Mouse (Mus musculus) heart, postnatal 14 days (tissue): ENCODE data around the gene Oas3. TPM values are rescaled to one million over a fixed set of nuclear protein-coding genes. Genes with fewer than 3 reads are reported as not detected.
"Not testable (repeated sequence)": the region's sequence is repeated elsewhere in the genome, so short reads cannot be mapped to it uniquely, and the experiment has no call there.

ENCODE experiments used
- DNase-seq, 2 experiments: peaks; one replicate each; pipeline ENCODE4 v3.0.0; 2021 to 2022
- intact Hi-C: fragments of 180-260 bp; cut with DNase I; formaldehyde crosslinking; loops from one replicate; pipeline ENCODE4 v1.15.1; 2025
- long read RNA-seq, 2 experiments: library from polyadenylated mRNA; stranded (forward); transcript quantifications; one replicate each; pipeline ENCODE4 v2.0.0; 2021
- total RNA-seq, 2 experiments: library from RNA; stranded (reverse); gene quantifications; 2 replicates each; pipeline ENCODE4 v1.2.3; 2021

The Oas3 gene
- total RNA-seq = under 1 TPM in 1 of 2 experiments, not detected in 1; 0.20 TPM
- long read RNA-seq, experiment 1 = 0 reads
- long read RNA-seq, experiment 2 = 0 reads

DNA sequence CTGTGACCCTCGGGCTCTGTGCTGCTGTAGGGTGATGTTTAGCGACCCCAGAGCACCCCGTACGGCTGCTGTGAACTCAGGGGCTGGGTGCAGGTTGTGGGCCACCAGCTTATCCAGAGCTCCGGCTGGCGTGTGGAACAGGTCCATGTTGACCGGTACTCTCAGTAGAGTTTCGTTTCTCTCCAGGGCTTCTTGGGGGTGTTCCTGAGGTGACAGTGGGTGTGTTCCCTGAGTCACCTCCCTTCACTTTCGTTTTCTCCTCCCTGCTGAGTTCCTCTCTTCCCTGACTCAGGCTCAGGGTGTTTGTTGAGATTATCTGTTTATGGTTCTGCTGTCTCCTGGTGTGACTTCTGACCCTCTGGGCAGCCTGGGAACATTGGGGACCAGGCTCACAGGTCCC is at the start of gene Oas3:
Oas3 (minus strand) TSS at position 184 of the 400 bp plus-strand sequence.
- intact Hi-C loops = no loop called here
- no peak for DNase-seq

DNA sequence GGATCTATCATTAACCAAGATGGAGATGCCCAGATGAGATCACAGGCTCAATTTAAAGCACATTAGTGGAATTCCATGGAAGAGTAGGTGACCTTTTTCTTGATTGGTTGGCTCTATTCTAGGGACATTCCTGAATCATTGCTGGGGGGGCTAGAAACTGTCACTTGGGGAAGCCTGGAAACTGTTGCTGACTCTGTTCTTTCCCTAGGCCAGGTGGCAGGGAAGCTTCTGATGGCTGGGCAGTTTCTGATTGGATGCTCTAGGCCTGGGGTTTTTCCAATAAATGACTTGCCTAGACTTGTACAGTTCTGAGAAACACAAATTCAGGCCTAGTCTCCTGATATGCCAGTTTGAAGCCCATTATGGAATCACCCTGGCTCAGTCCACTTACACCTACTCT is 41.5 kb upstream of the Oas3 start:
- intact Hi-C loops = no loop called here
- DNase-seq = no peak

DNA sequence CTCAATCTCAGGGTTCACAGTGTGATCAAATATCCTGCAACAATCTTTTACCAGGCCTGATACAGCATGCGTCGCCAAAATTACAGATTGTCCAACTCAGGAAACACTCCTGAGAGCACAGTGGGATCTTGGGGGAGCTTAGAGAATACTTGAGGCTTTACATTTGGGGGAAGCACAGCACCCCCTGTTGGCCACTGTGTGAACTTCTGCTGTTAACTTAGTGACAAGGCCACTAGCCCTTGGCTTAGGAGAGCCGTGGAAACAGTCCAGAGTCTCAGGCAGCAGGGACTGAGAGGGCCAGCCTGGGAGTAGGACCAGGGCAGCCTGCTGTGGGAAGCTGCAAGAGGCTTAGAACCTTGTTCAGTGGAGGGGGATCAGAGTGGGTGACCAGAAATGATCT is 38.5 kb upstream of the Oas3 start:
- DNase-seq = peak in 1 of 2 experiments; percentile 12
- intact Hi-C loops = no loop called here

DNA sequence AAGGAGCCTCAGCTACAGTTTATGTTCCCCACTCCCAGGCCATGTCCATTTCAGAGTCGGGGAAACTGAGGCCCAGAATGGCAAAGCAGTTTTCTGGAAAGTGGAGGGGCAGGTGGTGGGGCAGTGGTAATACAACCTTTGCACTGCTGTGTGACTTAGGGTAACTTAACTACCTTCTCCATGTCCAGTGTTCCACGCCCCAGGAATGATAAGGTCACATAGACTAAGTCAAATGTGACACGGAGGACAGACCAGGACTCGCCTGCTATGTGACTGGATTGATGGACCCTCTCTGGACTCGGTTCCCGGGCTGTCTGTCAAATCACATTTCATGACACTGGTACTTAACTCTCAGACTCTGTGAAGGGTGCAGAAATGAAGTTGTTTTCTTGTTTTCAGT is 35.6 kb upstream of the Oas3 start:
- no peak for DNase-seq
- intact Hi-C loops = no loop called here

DNA sequence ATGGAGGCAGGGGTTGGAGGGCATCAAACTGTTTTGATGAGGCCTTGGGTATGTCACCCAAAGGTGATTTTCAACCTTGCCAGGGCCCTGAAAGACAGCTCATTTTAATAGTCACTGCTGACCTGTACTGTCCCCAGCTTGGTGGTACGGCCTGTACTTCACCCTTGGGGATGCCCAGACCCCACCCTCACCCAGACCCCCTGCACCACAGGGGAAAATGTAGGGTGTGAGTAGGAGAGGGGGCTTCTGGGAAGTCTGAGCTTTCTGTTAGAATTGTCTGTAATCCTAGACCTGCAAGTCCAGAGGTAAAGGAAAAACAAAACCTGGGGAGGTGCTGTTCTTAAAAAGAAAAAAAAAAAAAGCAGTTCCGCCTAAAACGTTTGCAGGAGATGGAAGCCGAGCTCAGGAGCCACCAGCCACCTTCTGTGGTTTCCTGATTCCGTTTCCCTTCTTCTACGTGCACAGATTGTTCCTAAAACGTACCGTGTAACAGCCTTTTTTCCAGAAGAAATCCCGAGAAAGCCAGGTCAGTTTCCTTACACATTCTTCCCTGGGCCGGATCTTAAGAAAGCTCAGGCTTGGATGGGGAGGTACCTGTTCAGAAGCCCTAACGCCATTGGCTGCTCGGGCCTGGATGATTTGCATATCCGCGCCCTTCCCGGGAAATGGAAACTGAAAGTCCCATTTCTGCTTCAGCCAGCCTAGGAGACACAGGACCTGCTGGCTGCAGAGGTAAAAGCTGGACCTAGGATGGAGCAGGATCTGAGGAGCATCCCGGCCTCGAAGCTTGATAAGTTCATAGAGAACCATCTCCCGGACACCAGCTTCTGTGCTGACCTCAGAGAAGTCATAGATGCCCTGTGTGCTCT is 34.7 kb upstream of the Oas3 start, which contains the start of gene Oas1c:
Oas1c (minus strand) TSS at position 564 of the 869 bp plus-strand sequence.
- DNase-seq = peak; percentile 78 to 83
- intact Hi-C loops = no loop called here

DNA sequence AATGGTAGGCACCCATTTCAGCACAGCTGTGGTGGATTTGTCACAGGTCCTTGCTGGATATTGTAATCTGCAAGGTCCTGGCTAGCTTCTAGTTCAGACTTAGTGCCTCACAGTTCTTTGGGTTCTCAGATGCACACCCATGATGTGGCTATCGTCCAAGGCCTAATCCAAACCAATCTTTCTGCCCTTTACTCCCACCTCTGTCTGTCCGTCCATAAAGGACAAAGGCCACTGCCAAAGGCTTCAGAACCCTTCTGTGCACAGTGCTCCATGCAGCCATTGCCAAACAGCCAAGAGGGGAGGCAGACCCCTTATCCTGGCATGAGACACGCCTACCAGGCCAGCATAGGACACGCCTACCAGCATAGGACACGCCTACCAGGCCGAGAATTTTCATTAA is 31.7 kb upstream of the Oas3 start:
- no peak for DNase-seq
- intact Hi-C loops = no loop called here

DNA sequence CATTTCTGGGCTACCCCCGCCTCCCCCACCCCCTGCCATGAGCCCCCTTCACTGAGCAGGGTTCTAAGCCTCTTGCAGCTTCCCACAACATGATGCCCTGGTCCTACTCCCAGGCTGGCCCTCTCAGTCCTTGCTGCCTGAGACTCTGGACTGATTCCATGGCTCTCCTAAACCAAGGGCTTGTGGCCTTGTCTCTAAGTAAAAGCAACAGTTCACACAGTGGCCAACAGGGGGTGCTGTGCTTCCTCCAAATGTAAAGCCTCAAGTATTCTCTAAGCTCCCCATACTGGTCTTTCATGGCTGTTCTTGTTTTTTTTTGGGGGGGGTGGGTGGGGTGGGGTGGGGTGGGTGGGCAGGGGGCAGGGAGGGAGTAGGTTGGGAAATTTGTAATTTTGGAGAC is 29.0 kb upstream of the Oas3 start:
- peak; percentile 31 to 51 for DNase-seq
- intact Hi-C loops = no loop called here

DNA sequence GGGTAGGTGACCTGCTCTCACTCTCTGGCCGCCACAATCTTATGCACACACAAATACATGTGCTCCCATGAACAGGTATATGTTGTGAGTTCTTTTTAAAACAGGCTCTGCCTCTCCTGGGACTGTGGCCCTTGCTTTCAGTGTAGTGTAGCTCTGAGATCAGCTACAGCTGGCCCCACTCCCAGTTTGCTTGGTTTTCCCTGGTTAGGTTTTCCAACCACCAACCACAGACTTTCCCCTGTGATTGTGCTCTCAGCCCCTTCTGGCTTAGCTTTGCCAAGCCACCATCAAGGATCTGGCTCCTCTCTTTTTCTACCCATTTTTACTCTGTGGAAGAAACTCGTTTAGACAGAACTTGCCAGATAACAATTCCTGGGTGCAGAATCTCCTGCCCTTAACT is 26.1 kb upstream of the Oas3 start:
- DNase-seq = no peak
- intact Hi-C loops = no loop called here

DNA sequence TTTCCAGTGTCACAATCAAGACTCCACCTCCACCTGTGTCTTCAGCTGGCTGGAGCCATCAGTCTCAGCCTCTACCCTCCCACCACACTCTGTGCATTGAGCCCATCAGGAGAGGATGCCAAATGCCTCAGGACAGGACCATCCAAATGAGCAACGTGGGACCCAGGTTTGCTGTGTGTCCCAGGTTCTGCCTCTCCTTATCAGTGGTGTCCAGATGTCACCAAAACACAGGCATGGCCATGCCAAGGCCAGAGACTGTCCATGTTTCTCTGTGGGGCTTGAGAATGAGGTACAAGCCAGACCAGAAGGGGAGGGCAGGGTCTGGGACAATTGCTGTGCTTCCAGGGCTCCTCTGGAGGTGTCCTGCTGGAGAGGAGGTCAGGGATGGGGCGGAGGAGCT is 21.5 kb upstream of the Oas3 start:
- DNase-seq, intact Hi-C loops: not testable (repeated sequence)

DNA sequence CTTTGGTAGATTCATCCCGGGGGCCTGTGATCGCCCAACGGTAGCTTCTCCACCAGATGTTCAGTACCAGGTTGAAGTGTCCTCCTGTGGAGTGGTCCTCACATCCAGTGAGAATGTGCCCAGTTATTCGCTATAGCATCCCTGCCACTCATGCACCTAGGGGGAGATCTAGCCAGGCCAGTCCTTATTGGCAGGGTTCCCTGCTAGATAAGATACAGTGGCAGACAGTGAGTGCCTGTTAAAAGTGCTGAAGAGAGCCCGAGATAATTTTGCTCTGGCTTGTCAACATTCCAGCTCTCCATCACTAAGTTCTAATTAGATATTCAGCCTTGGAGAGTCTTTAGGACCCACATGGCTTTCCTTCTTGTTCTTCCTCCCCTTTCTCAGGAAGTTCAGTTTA is 20.7 kb upstream of the Oas3 start:
- DNase-seq, intact Hi-C loops: not testable (repeated sequence)

DNA sequence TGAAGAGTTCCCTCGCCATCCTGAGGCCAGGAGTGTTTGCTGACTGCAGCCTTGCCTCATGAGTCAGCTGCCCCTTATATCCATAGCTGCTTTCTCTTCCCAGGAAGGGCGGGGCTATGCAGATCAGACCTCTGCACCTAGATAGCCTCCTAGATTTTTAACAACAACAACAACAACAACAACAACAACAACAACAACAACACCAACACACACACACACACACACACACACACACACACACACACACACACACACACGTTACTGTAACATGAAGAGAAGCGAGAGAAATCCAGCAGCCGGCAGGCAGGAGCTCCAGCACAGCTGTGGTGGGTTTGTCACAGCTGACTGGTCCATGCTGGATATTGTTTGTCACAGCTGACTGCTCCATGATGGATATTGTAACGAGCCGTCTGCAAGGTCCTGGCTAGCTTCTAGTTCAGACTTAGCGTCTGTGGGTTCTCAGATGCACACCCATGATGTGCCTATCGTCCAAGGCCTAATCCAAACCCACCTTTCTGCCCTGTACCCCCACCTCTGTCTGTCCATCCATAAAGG is 18.1 kb upstream of the Oas3 start, which contains the start of gene Oas1e:
Oas1e (minus strand) TSS at position 51 of the 555 bp plus-strand sequence.
- intact Hi-C loops, DNase-seq: not testable (repeated sequence)

DNA sequence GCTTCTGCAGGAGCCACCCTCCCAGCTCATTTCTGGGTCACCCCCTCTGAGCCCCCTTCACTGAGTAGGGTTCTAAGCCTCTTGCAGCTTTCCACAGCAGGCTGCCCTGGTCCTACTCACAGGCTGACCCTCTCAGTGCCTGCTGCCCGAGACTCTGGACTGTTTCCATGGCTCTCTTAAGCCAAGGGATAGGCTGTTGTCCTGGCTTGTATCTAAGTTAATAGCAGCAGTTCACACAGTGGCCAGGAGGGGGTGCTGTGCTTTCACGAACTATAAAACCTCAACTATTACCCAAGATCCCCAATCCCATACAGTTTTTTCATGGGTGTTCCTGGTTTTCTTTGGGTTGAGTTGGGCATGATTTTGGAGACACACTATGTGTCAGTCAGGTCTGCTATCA is 15.6 kb upstream of the Oas3 start:
- intact Hi-C loops = no loop called here
- peak; percentile 23 to 47 for DNase-seq

DNA sequence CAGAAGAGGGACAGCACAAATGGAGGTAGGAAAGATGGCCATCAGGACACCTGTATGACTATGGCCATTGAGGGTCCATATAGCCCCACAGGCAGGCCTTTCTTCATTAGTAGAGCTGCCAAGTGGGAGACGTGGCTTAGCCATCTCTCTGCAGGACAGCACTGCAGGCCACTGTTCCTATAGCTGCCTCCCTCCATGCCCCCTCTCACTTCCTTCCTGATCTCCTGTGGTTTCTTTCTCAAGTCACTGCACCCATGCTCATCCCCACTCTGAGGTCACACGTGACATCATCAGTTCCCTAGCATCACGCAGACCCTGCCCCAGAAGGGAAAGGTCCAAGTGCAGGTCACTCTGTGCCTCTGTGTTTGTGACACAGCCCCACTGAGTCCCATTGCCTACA is 9.6 kb upstream of the Oas3 start:
- intact Hi-C loops = no loop called here
- DNase-seq = no peak

DNA sequence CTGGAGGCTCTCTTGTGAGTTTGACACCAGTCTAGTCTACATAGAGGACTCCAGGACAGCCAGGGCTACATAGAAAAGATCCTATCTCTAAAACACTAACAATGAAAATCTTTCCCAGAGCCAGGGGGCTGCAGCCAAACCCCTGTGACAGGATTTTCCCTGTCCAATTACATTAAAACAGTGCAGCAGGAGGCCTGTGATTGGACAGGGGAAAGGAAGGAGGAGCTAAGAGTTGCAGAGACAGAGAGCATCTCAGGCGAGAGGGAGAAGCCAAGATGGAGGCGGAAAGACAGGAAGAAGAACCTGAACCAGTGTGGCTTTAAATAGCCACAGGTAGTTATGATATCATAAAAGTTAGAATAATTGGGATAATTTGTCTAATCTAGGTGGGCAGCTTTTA is 5.0 kb upstream of the Oas3 start:
- DNase-seq = no peak
- intact Hi-C loops = no loop called here

DNA sequence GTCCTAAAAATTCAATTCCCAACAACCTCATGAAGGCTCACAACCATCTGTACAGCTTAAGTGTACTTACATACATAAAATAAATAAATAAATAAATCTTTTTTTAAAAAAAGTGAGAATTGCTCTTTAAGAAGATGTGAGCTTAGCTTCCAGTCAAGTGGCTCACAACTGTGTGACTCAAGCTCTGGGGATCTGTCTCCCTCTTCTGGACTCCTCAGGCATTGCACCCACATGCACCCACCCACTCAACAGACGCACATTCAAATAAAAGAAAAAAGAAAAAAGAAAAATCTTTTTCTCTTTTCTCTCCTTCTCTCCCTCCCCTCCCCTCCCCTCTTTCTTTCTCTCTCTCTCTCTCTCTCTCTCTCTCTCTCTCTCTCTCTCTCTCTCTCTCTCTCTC is 4.2 kb upstream of the Oas3 start:
- intact Hi-C loops = no loop called here
- DNase-seq = no peak

DNA sequence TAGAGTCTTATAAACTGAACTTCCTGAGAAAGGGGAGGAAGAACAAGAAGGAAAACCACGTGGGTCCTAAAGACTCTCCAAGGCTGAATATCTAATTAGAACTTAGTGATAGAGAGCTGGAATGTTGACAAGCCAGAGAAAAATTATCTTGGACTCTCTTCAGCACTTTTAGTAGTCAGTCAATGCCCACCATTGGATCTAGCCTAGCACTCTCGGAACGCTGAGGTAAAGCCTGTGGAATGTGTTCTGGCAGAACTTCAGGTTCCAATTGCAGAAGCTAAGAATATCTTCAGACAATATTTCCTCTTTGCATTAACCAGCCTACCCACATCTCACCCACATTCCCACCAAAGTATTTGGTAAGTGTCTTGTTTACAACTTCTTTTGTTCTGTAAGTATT is 2.5 kb upstream of the Oas3 start:
- peak in 1 of 2 experiments; percentile 19 for DNase-seq
- intact Hi-C loops = no loop called here

DNA sequence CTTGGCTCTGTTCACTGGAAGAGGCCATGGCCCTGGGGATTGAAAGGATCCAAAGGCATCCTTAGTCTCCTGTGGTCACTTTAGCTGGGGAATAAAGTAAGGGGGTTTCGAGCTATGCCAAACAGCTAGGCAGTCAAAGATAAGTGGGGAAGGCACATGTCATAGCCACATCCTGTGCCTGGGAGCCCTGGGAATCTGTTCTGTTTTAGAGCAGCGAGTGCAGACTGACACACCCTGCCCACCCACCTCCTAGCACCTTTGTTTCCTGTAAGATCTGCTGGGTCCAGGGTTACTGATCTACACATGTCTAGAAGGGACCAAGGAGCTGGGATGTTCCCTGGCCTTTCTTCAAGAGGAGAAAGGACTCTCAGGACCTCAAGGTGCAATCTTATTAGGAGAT is 1.5 kb upstream of the Oas3 start:
- DNase-seq = no peak
- intact Hi-C loops = no loop called here

DNA sequence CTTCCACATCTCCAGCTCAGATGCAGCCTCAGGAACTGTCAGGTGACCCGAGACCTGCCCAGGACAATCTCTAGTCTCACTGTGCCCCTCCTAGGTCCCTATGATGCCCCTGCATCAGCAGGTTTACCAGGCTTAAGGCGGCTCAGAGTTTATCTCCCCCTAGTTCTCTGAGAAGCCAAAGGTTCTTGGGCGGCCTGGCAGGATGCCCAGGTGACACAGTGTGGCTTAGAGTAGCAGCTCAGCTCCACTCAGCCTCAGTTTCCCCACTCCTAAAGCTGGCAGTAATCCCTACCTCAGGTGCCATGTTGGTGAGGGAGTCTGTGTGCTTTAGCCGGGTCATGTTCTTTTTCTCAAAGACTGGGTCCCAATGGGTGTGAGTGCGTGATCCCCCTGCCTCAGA is 660 bp downstream of the Oas3 start:
- no peak for DNase-seq
- intact Hi-C loops = no loop called here

DNA sequence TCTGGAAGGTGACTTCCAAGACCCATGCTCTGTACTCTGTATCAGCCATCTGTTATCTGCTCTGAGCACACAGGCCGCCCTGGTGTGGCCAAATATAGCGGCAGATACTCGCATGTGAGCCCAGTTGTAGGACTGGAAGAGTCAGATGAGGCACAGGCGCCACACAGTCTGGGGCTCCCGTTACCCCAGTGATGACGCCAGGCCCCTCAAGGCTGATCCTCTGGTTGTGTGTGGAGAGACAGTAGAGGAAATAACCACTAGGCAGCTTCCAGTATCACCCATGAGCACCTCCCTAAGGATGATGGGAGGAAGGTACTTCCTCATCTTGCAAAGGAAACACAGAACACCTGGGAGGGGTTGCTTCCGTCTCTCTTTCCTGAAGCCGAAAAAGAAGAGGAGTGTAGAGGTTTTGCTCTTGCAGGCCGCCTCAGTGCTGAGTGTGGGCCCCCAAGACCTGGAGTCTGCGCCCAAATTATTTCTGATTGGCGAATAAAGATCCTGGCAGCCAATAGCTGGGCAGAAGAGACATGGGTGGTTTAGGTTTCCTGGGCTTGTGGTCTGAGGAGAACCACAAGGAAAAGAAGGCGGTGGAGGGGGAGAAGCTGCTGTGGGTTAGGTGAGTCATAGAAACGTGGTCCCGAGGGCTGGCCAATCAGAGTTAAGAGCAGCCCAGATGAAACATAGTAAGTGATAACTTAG is 2.0 kb downstream of the Oas3 start:
- no peak for DNase-seq
- intact Hi-C loops = no loop called here

DNA sequence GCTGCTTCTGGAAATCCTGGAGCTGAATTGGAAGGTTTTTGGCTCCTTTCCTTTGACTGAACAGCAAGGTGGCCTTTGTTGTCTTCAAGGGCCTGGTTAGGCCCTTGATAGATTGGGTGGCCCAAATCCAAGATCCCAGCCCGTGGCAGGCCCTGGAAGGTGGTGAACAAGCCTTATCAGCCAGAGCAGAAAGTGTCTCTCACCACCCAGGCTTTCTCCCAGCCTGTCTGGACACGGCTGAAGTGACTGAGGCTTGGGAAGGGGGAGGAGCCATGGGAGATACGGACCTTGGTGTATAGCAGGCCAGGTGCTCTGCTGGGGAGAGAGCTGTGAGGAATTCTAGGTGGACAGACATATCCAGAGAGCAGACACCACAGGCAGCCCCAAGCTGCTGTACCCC is 8.1 kb downstream of the Oas3 start:
- intact Hi-C loops = no loop called here
- DNase-seq = no peak

DNA sequence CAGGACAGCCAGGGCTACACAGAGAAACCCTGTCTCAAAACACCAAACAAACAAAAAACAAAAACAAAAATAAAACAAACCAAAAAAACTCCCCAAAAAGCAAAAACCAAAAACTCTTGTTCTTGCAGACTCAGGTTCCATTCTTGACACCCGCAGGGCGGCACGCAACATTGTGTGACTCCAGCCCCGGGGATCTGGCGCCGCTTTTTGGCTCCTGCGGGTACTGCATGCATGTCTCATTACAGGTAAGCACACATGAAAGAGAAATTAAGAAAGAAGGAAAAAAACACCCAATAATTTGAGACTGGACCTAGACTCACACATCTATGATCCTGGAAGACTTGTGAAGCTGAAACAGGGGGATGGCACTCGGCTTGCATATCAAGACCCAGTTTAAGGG is 12.5 kb downstream of the Oas3 start:
- DNase-seq = no peak

More for the DNA sequence above, 12.5 kb downstream of the Oas3 start:
- intact Hi-C loops = no loop called here
